Mouse (Mus musculus) midbrain, embryonic 15.5 days (tissue): ENCODE data around the gene Pds5a. TPM values are rescaled to one million over a fixed set of nuclear protein-coding genes. Genes with fewer than 3 reads are reported as not detected.

Source experiments
- ATAC-seq: fragments of 200-750 bp; cut with Nextera tagmentation; replicated peaks from 2 replicates; pipeline ENCODE4 v1.8.0; 2017; ENCODE audit warnings: moderate TSS enrichment
- H3K27ac ChIP-seq: fragments of 300-500 bp; sonication (generic); 2 replicates; pipeline ENCODE4 v1.5.1; 2015; ENCODE audit warnings: mild to moderate bottlenecking, inconsistent platforms
- H3K27me3 ChIP-seq: fragments of 300-500 bp; sonication (generic); replicated peaks from 2 replicates; pipeline ENCODE4 v1.6.1; 2015; ENCODE audit warnings: inconsistent platforms
- H3K36me3 ChIP-seq: fragments of 300-500 bp; sonication (generic); replicated peaks from 2 replicates; pipeline ENCODE4 v1.6.1; 2015; ENCODE audit warnings: inconsistent platforms
- H3K4me1 ChIP-seq: fragments of 300-500 bp; sonication (generic); 2 replicates; pipeline ENCODE4 v1.6.1; 2015; ENCODE audit warnings: inconsistent platforms
- H3K4me2 ChIP-seq: fragments of 300-500 bp; sonication (generic); 2 replicates; pipeline ENCODE4 v1.6.1; 2015; ENCODE audit warnings: inconsistent platforms, mild to moderate bottlenecking, moderate library complexity
- H3K4me3 ChIP-seq: fragments of 300-500 bp; sonication (generic); 2 replicates; pipeline ENCODE4 v1.5.1; 2015; ENCODE audit warnings: mild to moderate bottlenecking, inconsistent platforms
- H3K9ac ChIP-seq: fragments of 300-500 bp; sonication (generic); 2 replicates; pipeline ENCODE4 v1.6.1; 2015; ENCODE audit warnings: mild to moderate bottlenecking, inconsistent platforms
- H3K9me3 ChIP-seq: fragments of 300-500 bp; sonication (generic); 2 replicates; pipeline ENCODE4 v1.6.1; 2016; ENCODE audit warnings: inconsistent platforms
- WGBS: fragments of 180-500 bp; shearing (Covaris S2); methylation state at CpG from one replicate; pipeline ENCODE4 v1.1.7; 2015; ENCODE audit warnings: mixed read lengths; 5-methylcytosine and 5-hydroxymethylcytosine counted together
- polyA plus RNA-seq: library from polyadenylated mRNA; unstranded; fragments of >200 nt; fragmentation: Nextera tagmentation; extraction: Ambion mirVana; gene quantifications from 2 replicates; pipeline ENCODE4 v1.2.1, GENCODE M21; 2015

Pds5a gene
- polyA plus RNA-seq, 1 experiment from 2014 or later: 45.1 TPM

DNA sequence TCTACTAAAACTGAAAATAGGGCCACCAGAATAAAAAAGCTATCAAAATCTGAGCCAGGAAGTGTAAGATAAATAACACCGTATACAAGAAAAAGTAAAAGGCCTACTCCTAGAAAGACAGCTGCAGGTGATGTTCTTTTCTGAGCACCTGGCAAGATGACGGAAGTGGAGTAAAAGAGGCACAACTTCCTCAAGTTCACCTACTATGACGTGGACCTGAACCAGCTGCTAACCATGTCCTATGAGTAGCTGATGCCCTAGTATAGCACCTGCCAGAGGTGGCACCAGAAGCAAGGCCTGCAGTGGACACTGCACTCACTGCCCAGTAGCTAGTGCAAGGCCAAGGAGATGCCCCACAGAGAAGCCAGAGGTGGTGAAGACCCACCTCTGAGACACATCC is 9.3 kb downstream of the Pds5a start:
- no peak for ATAC-seq

DNA sequence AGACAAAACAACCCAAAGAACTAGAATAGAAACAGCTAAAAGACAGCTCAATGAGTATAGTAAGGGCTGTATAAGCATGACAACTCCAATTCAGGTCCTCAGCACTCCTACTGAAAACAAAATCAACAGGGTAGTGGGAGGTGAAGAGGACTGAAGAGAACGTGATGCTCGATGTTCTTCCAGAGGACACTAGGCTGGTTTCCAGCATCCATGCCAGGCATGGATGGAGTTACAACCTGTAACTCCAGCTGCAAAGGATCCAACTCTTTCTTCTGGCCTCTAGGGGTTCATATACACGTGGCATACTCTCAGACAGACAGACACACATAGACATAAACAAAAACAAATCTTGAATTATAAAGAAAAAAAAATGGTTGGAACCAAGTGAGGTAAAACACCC is 11.3 kb downstream of the Pds5a start:
- Histone ChIP-seq H3K9me3 (no peaks in the 10 kb centered on the region), H3K27me3 (no peaks in the 10 kb centered on the region), H3K4me2 (no peak overlapping the region), H3K27ac (no peak overlapping the region), H3K4me1 (no peaks in the 10 kb centered on the region), H3K36me3 (no peaks in the 10 kb centered on the region), H3K9ac (no peak overlapping the region), H3K4me3 (no peak overlapping the region)
- WGBS: 83% methylated on average over 3 of the region's 3 CpGs
- ATAC-seq: no peak

More for the DNA sequence above, 9.3 kb downstream of the Pds5a start:
- Histone ChIP-seq H3K4me3 (no peak overlapping the region), H3K9ac (no peak overlapping the region), H3K27me3 (no peaks in the 10 kb centered on the region), H3K9me3 (no peaks in the 10 kb centered on the region), H3K4me1 (no peaks in the 10 kb centered on the region), H3K4me2 (no peak overlapping the region), H3K36me3 (no peaks in the 10 kb centered on the region), H3K27ac (no peak overlapping the region)
- 92% methylated on average over 3 of the region's 3 CpGs for WGBS

- Histone ChIP-seq H3K4me1 (no peaks in the 10 kb centered on the region), H3K36me3 (no peaks in the 10 kb centered on the region), H3K4me3 (no peak overlapping the region), H3K9me3 (no peaks in the 10 kb centered on the region), H3K9ac (no peak overlapping the region), H3K27me3 (no peaks in the 10 kb centered on the region), H3K27ac (no peak overlapping the region), H3K4me2 (no peak overlapping the region)
- 92% methylated on average over 5 of the region's 5 CpGs for WGBS
- no peak for ATAC-seq
These were observed 19.2 kb downstream of the Pds5a start for GRCm38 (mm10) chr5:65678826-65679225.

- Histone ChIP-seq H3K9ac (no peak overlapping the region), H3K4me3 (no peak overlapping the region), H3K27me3 (no peaks in the 10 kb centered on the region), H3K9me3 (no peaks in the 10 kb centered on the region), H3K36me3 (no peaks in the 10 kb centered on the region), H3K27ac (no peak overlapping the region), H3K4me2 (no peak overlapping the region), H3K4me1 (no peaks in the 10 kb centered on the region)
- no peak for ATAC-seq
These were observed 25.9 kb downstream of the Pds5a start for GRCm38 (mm10) chr5:65672162-65672561.

DNA sequence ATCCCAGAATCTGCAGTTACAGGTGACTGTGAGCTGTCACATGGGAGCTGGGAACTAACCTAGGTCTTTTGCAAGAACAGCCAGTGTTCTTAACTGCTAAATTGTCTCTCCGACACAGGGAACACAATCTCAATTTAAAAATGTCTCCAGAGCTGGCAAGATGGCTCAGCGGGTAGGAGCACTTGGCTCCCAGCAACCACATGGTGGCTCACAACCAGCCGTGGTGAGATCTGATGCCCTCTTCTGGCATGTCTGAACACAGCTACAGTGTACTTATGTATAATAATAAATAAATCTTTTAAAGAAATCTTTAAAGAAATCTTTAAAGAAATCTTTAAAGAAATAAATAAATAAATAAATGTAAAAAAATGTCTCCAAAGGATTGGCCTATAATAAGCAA is 30.4 kb downstream of the Pds5a start:
- H3K9me3 ChIP-seq: no peaks in the 10 kb centered on the region
- no peaks in the 10 kb centered on the region for H3K4me1 ChIP-seq
- WGBS: 92% methylated on average over 3 of the region's 3 CpGs
- H3K27ac ChIP-seq: no peak overlapping the region
- ATAC-seq: no peak
- H3K9ac ChIP-seq: no peak overlapping the region
- H3K4me2 ChIP-seq: no peak overlapping the region
- no peak overlapping the region for H3K4me3 ChIP-seq
- H3K27me3 ChIP-seq: no peaks in the 10 kb centered on the region
- no peaks in the 10 kb centered on the region for H3K36me3 ChIP-seq

GRCm38 (mm10) chr5:65665370-65665769 is 32.7 kb downstream of the Pds5a start:
- Histone ChIP-seq H3K27ac (no peak overlapping the region), H3K36me3 (no peaks in the 10 kb centered on the region), H3K9me3 (no peaks in the 10 kb centered on the region), H3K4me2 (no peak overlapping the region), H3K4me3 (no peak overlapping the region), H3K27me3 (no peaks in the 10 kb centered on the region), H3K9ac (no peak overlapping the region), H3K4me1 (no peaks in the 10 kb centered on the region)
- no peak for ATAC-seq
- WGBS: 81% methylated on average over 1 of the region's 1 CpGs

DNA sequence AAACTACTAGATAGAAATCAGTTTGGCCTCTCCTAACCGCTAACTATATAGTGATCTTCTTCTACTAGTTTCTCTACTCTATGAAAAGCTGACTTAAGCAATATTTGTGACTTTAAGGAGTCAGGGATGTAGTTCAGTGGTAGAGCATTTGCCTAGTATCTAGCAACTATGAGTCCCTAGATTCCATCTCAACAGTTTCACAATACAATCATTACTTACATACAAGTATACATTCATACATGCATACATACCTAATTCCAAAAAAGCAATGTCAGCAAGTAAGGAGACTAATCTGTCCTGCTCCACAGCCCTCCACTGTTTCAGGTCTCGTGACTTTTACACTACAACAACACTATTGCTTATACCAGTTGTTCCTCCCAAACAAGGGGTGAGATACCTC is 36.1 kb downstream of the Pds5a start:
- no peaks in the 10 kb centered on the region for H3K27me3 ChIP-seq
- H3K4me2 ChIP-seq: no peak overlapping the region
- no peak for ATAC-seq
- no peak overlapping the region for H3K27ac ChIP-seq
- H3K9ac ChIP-seq: no peak overlapping the region
- H3K4me1 ChIP-seq: no peaks in the 10 kb centered on the region
- peaks cover 2% of the 10 kb centered on the region; the same call in 1 of the 2 replicates for H3K36me3 ChIP-seq
- no peak overlapping the region for H3K4me3 ChIP-seq
- H3K9me3 ChIP-seq: no peaks in the 10 kb centered on the region
- 95% methylated on average over 2 of the region's 2 CpGs for WGBS

- WGBS: 96% methylated on average over 5 of the region's 5 CpGs
- H3K36me3 ChIP-seq: peaks cover 30% of the 10 kb centered on the region; the same call in 1 of the 2 replicates
- no peaks in the 10 kb centered on the region for H3K4me1 ChIP-seq
- ATAC-seq: no peak
- no peak overlapping the region for H3K4me2 ChIP-seq
- no peaks in the 10 kb centered on the region for H3K27me3 ChIP-seq
- H3K4me3 ChIP-seq: no peak overlapping the region
- H3K9ac ChIP-seq: no peak overlapping the region
- no peak overlapping the region for H3K27ac ChIP-seq
- no peaks in the 10 kb centered on the region for H3K9me3 ChIP-seq
These were observed 44.3 kb downstream of the Pds5a start for GRCm38 (mm10) chr5:65653786-65654185.

DNA sequence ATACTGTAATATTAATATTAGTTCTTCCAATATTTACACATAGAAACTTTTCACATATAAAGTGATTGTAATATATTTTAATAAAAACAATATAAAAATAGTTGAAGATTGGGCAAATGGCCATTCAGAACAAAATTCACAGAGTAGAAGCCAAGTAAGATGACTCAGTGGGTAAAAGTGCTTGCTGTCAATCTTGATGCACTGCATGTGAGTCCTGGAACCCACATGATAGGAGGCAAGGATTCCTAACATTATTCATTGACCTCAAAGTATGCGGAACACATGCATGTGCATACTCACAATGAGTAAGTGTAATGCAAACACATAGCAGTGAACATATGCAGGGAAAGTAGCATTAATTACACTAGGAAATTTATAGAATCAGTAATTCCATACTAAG is 59.2 kb downstream of the Pds5a start:
- Histone ChIP-seq H3K4me2 (no peak overlapping the region), H3K27ac (no peak overlapping the region), H3K4me1 (no peaks in the 10 kb centered on the region), H3K27me3 (no peaks in the 10 kb centered on the region), H3K9ac (no peak overlapping the region), H3K36me3 (peaks cover 24% of the 10 kb centered on the region), H3K9me3 (no peaks in the 10 kb centered on the region), H3K4me3 (no peak overlapping the region)
- no peak for ATAC-seq
- 96% methylated on average over 1 of the region's 1 CpGs for WGBS

GRCm38 (mm10) chr5:65624340-65624739 is 73.7 kb downstream of the Pds5a start:
- Histone ChIP-seq H3K27ac (no peak overlapping the region), H3K4me1 (no peaks in the 10 kb centered on the region), H3K4me2 (no peak overlapping the region), H3K27me3 (no peaks in the 10 kb centered on the region), H3K4me3 (no peak overlapping the region), H3K9ac (no peak overlapping the region), H3K36me3 (peaks cover 17% of the 10 kb centered on the region), H3K9me3 (no peaks in the 10 kb centered on the region)
- no peak for ATAC-seq

DNA sequence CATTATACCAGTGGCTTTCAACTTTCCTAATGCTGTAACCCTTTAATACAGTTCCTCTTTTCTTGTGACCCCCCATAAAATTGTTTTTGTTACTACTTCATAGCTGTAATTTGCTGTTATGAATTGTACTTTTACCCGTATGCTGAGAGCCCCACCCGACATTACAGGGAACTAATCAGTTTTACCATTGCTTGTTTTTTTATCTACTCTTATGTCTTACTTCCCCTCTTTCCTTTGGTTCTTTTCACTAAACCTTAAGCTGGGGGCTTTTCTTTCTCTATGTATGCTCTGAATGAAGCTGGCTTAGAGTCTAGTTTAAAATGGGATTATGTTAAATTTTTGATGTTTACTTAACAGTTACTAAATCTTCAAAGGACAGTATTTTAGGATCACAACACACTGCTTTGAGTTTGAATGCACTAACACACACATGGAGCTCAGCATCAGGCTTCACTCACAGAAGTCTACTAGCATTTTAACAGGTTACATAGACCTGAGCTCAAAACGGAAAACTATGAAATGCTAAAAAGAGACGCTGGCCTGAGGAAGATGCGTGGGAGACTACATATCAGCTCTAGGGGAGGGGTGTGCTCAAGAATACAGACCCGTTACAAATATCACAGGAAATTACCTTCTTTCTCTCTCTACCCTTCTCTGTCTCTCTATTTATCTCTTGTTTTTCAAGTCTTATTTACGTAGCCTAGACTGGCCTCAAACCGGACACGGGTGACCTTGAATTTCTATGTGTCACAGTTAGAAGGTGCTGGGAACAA is 84.7 kb downstream of the Pds5a start:
- Histone ChIP-seq H3K36me3 (peaks cover 19% of the 10 kb centered on the region; the same call in 1 of the 2 replicates), H3K4me1 (no peaks in the 10 kb centered on the region), H3K9ac (no peak overlapping the region), H3K4me3 (no peak overlapping the region), H3K4me2 (no peak overlapping the region), H3K27ac (no peak overlapping the region), H3K9me3 (no peaks in the 10 kb centered on the region), H3K27me3 (no peaks in the 10 kb centered on the region)
- ATAC-seq: no peak
- WGBS: 87% methylated on average over 9 of the region's 9 CpGs

GRCm38 (mm10) chr5:65610541-65610940 is 87.5 kb downstream of the Pds5a start:
- no peak for ATAC-seq
- Histone ChIP-seq H3K9ac (no peak overlapping the region), H3K27me3 (no peaks in the 10 kb centered on the region), H3K36me3 (0 out of 2 replicates have a peak, but pooled peaks cover 13% of the 10 kb centered on the region), H3K9me3 (no peaks in the 10 kb centered on the region), H3K4me3 (no peak overlapping the region), H3K4me2 (no peak overlapping the region), H3K4me1 (no peaks in the 10 kb centered on the region), H3K27ac (no peak overlapping the region)
- WGBS: 89% methylated on average over 4 of the region's 4 CpGs

DNA sequence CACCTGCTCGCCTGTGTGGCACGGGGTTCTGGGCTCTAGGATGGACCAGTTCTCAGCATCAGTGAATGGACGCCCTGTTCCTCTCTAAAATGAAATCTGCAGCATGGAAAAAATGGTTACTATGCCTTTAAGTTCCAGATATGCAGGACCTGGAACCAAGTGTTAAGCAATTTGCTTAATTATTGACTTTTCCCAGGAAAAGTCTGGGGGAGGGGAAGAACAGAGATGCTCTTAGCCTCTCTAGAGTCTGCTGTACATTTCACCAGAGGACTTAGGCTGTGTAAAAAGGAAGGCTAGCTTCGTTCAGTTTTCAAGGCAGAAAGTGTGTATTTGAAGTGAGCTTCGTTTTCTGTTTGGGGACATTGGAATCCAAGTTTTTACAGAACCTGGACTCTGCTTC is 88.3 kb downstream of the Pds5a start:
- Histone ChIP-seq H3K36me3 (0 out of 2 replicates have a peak, but pooled peaks cover 8% of the 10 kb centered on the region), H3K27ac (no peak overlapping the region), H3K9ac (no peak overlapping the region), H3K4me1 (no peaks in the 10 kb centered on the region), H3K4me2 (no peak overlapping the region), H3K27me3 (no peaks in the 10 kb centered on the region), H3K4me3 (no peak overlapping the region), H3K9me3 (no peaks in the 10 kb centered on the region)
- ATAC-seq: no peak
- WGBS: 91% methylated on average over 5 of the region's 5 CpGs
